Mouse (Mus musculus) intestine, embryonic 15.5 days (tissue): ENCODE data around the gene Ufd1. TPM values are rescaled to one million over a fixed set of nuclear protein-coding genes. Genes with fewer than 3 reads are reported as not detected.

Experiments
- ATAC-seq: fragments of 200-750 bp; cut with Nextera tagmentation; 2 replicates; pipeline ENCODE4 v1.8.0; 2017; ENCODE audit warnings: moderate TSS enrichment, moderate library complexity
- H3K27ac ChIP-seq: fragments of 300-500 bp; sonication (generic); 2 replicates; pipeline ENCODE4 v1.5.1; 2015; ENCODE audit warnings: mild to moderate bottlenecking, inconsistent platforms
- H3K27me3 ChIP-seq: fragments of 300-500 bp; sonication (generic); replicated peaks from 2 replicates; pipeline ENCODE4 v1.6.1; 2015; ENCODE audit warnings: inconsistent platforms
- H3K36me3 ChIP-seq: fragments of 300-500 bp; sonication (generic); 2 replicates; pipeline ENCODE4 v1.6.1; 2015; ENCODE audit warnings: inconsistent platforms
- H3K4me1 ChIP-seq: fragments of 300-500 bp; sonication (generic); replicated peaks from 2 replicates; pipeline ENCODE4 v1.6.1; 2015; ENCODE audit warnings: inconsistent platforms
- H3K4me2 ChIP-seq: fragments of 300-500 bp; sonication (generic); replicated peaks from 2 replicates; pipeline ENCODE4 v1.6.1; 2015; ENCODE audit warnings: mild to moderate bottlenecking, inconsistent platforms
- H3K4me3 ChIP-seq: fragments of 300-500 bp; sonication (generic); replicated peaks from 2 replicates; pipeline ENCODE4 v1.5.1; 2015; ENCODE audit warnings: inconsistent platforms
- H3K9ac ChIP-seq: fragments of 300-500 bp; sonication (generic); 2 replicates; pipeline ENCODE4 v1.6.1; 2015; ENCODE audit warnings: inconsistent platforms
- H3K9me3 ChIP-seq: fragments of 300-500 bp; sonication (generic); 2 replicates; pipeline ENCODE4 v1.6.1; 2016; ENCODE audit warnings: inconsistent platforms
- WGBS: fragments of 180-500 bp; shearing (Covaris S2); methylation state at CpG from one replicate; pipeline ENCODE4 v1.1.7; 2015; 5-methylcytosine and 5-hydroxymethylcytosine counted together
- polyA plus RNA-seq: library from polyadenylated mRNA; unstranded; fragments of >200 nt; fragmentation: Nextera tagmentation; extraction: Ambion mirVana; gene quantifications from 2 replicates; pipeline ENCODE4 v1.2.1, GENCODE M21; 2015

Ufd1 gene
- polyA plus RNA-seq, 1 experiment from 2014 or later = 74.8 TPM

DNA sequence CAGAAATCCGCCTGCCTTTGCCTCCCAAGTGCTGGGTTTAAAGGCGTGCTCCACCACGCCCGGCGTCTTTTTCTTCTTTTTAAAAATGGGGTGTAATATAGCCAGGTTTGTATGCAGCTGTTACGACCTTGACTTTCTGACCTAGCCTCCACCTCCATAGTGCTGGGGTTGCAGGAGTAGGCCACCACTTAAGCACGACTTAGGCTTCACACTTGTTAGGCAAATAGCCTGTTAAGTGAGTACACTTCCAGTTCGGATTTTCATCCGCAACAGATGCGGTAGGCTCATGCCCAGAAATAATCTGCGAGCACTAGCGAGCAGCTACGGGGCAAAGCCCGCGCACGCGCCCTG is 64.5 kb downstream of the Ufd1 start:
- peak overlapping the region; percentile 96 for H3K27ac ChIP-seq
- H3K4me1 ChIP-seq = no peaks in the 10 kb centered on the region
- peak overlapping the region; percentile 85 for H3K4me2 ChIP-seq
- H3K27me3 ChIP-seq = no peaks in the 10 kb centered on the region
- peak overlapping the region; percentile 98 for H3K4me3 ChIP-seq
- peak overlapping the region; percentile 87 for H3K9ac ChIP-seq
- peak; percentile 30 for ATAC-seq
- no peaks in the 10 kb centered on the region for H3K9me3 ChIP-seq
- H3K36me3 ChIP-seq = peaks cover 20% of the 10 kb centered on the region
- WGBS = under 1% methylated on average over 17 of the region's 17 CpGs

DNA sequence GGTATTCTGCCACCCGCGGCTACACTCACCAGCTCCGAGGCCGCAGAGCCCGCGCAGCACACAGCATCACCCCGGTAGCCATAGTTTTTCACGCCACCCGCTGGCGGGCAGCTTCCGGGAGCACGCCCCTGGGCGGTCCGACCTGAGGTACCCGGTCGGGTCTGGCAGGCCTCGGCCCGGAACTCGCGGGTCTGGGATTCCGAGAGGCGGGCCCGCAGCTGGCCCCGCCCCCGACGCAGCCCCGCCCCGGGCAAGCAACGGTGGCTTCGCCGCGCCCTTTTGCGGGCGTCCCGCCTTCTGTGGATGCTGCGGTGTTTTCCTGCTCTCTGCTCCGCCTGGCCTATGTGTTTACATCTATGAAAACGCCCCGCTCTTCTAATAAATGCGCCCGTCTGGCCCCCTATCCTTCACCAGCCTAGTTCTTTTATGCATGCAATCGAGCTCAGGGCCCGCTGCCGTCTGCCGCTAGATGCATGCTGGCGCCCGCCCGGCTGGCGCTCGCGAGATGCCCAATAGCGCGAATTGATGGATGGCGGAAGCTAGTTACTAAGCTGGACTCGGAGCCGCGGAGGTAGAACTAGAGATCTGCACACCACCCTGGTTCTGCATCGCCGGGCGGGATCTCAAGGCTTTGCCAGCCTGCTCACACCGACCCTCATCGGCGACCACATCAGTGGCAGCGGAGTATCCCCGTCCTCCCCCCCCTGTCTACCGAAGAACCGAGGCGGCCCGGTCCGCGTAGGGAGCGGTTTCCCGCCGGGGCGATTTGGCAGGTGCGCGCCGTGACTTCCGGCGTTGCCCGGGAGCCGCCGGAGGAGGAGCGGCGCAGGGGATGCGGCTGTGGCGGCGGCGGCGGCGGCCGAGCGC is 65.1 kb downstream of the Ufd1 start, which contains the start of the genes Mrpl40 and Hira:
TSS of gene Mrpl40 (minus strand) at position 421 of the 867 bp plus-strand sequence.
TSS of gene Hira (plus strand) at position 596 of the 867 bp plus-strand sequence.
- H3K36me3 ChIP-seq = peaks cover 15% of the 10 kb centered on the region
- peak; percentile 95 for ATAC-seq
- under 1% methylated on average over 92 of the region's 93 CpGs for WGBS

DNA sequence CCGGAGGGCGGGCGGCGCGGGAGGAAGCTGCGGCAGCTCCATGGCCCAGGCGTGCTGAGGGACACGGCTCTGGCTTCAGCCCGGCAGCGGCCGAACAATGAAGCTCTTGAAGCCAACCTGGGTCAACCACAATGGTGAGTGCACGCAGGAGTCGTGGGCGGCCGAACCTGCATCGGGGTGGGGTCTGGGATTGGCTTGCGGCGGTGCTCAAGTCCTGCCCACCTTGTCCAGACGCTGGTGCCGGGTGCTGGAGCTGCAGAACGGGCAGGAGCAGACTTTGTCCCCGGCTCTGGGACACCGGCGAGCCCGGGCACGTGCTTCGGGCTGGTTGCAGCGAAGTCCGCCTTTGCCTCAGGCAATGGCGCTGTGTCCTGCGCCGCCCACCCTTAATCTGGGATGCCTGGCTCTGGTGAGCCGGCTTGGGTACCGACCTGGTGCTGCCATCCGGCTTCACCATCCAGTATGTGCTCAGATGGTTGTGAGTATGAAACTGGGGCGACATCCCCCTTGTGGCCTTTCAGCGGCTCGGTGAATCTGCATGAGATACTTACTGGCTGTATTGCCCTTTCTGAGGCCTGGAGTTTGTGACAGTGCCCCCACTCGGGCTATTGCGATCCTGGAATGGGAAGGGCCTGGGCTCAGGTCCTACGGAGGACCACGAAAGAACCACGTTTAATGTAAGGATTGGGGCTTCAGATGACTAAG is 66.0 kb downstream of the Ufd1 start:
- Histone ChIP-seq H3K4me3 (peak overlapping the region; percentile 98), H3K4me1 (no peaks in the 10 kb centered on the region), H3K9ac (peak overlapping the region; percentile 87), H3K27me3 (no peaks in the 10 kb centered on the region), H3K9me3 (no peaks in the 10 kb centered on the region), H3K4me2 (peak overlapping the region; percentile 85), H3K36me3 (peaks cover 8% of the 10 kb centered on the region; the same call in 1 of the 2 replicates), H3K27ac (peak overlapping the region; percentile 96)
- ATAC-seq = peak; percentile 48
- WGBS = under 1% methylated on average over 43 of the region's 43 CpGs

More for the DNA sequence above, 65.1 kb downstream of the Ufd1 start, which contains the start of the genes Mrpl40 and Hira:
- Histone ChIP-seq H3K9ac (peak within 1 kb of the TSS; percentile 87), H3K27ac (peak within 1 kb of the TSS; percentile 96), H3K27me3 (no peaks in the 10 kb centered on the region), H3K9me3 (no peaks in the 10 kb centered on the region), H3K4me2 (peak within 1 kb of the TSS; percentile 85), H3K4me1 (no peaks in the 10 kb centered on the region), H3K4me3 (peak within 1 kb of the TSS; percentile 98)

DNA sequence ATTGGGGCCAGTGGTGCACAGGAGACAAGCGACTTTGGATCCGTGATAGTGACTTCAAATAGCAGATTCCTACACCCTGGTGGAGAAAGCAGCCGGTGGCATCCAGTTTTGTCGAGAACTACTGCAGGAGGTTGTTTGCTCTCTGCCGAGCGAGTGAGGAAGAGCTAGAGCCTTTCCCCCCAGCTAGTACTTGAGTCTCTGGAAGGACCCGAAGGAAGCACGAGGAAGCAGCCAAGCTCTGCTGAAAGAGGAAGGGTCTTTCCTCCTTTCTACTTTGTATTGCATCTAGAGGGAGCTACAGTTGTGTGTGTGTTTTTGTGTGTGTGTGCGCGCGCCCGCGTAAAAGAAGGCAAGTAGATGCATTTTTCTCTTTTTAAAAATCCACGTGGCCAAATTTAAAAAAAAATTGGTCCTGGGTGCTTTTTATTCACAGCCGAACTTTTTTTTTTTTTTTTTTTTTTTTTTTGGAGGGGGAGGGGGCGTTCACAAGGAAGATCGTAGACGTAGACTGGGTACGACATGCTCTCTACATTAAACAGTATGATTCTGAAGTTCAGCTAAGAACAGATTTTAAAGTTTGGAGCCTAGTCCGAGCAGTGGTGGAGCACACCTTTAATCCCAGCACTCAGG is 66.6 kb downstream of the Ufd1 start:
- 15% methylated on average over 20 of the region's 20 CpGs for WGBS

DNA sequence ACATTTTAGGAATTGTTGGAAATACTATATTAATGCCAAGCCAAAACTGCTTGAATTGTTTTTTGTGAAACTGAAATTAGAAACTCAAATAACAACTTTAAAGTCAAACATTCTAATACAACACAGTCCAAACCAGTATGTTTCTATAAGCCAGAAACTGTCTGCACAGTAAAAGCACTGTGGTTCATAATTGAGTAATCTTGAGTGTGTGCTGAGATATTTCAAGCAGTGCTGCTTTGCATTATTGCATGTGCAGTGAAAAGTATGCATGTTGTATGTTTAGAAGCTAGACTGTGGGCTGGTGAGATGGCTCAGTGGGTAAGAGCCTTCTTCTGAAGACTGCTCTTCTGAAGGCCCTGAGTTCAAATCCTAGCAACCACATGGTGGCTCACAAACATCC is 72.5 kb downstream of the Ufd1 start:
- Histone ChIP-seq H3K27me3 (no peaks in the 10 kb centered on the region), H3K9me3 (no peaks in the 10 kb centered on the region), H3K9ac (no peak overlapping the region), H3K4me3 (no peak overlapping the region), H3K36me3 (no peaks in the 10 kb centered on the region; the same call in 1 of the 2 replicates), H3K4me1 (no peaks in the 10 kb centered on the region), H3K4me2 (no peak overlapping the region), H3K27ac (no peak overlapping the region)
- ATAC-seq = no peak

More for the DNA sequence above, 66.6 kb downstream of the Ufd1 start:
- H3K27me3 ChIP-seq = no peaks in the 10 kb centered on the region
- peak; percentile 0; the same call in 1 of the 2 replicates for ATAC-seq
- peak overlapping the region; percentile 85 for H3K4me2 ChIP-seq
- peak overlapping the region; percentile 98 for H3K4me3 ChIP-seq
- peak overlapping the region; percentile 87 for H3K9ac ChIP-seq
- H3K36me3 ChIP-seq = peaks cover 6% of the 10 kb centered on the region; the same call in 1 of the 2 replicates
- H3K9me3 ChIP-seq = no peaks in the 10 kb centered on the region
- peak overlapping the region; percentile 96 for H3K27ac ChIP-seq
- no peaks in the 10 kb centered on the region for H3K4me1 ChIP-seq

Other genes starting within 250 kb of the Ufd1 start
- gene Tbx1, start 221.1 kb upstream of the Ufd1 start, polyA plus RNA-seq = 0.23 and 0.49 TPM in 2 replicates
- 2.2 and 2.5 TPM in 2 replicates for gene Gp1bb, start 189.4 kb upstream of the Ufd1 start, polyA plus RNA-seq
- 3.5 and 4.3 TPM in 2 replicates for gene Gm49601, start 185.4 kb upstream of the Ufd1 start, polyA plus RNA-seq
- gene Sept5, start 181.8 kb upstream of the Ufd1 start, polyA plus RNA-seq = 39.0 and 42.7 TPM in 2 replicates
- 26.2 and 28.7 TPM in 2 replicates for gene Cldn5, start 34.9 kb upstream of the Ufd1 start, polyA plus RNA-seq
- gene Cdc45, start 208 bp downstream of the Ufd1 start, polyA plus RNA-seq = 37.2 and 39.3 TPM in 2 replicates
- 38.6 and 53.7 TPM in 2 replicates for gene 2510002D24Rik, start 24.8 kb downstream of the Ufd1 start, polyA plus RNA-seq
- gene Gm28539, start 24.8 kb downstream of the Ufd1 start, polyA plus RNA-seq = not detected in 2 replicates
- 97.9 and 98.4 TPM in 2 replicates for gene Mrpl40, start 65.1 kb downstream of the Ufd1 start, polyA plus RNA-seq
- gene Hira, start 65.3 kb downstream of the Ufd1 start, polyA plus RNA-seq = 12.3 and 12.4 TPM in 2 replicates